Mouse (Mus musculus) bone marrow, adult 2 months (tissue): ENCODE data around the gene Mef2b.

Experiments
- CTCF ChIP-seq: fragments of 200-500 bp; IDR thresholded peaks from 2 replicates; pipeline ENCODE4 v1.5.1; 2011; ENCODE audit warnings: low read length, control low read depth; ENCODE audit not compliant: control insufficient read depth, insufficient read depth
- POLR2A ChIP-seq: fragments of 200-500 bp; IDR thresholded peaks from 2 replicates; pipeline ENCODE4 v1.6.1; 2011; ENCODE audit warnings: low read depth, mild to moderate bottlenecking, control low read depth, low read length, borderline replicate concordance; ENCODE audit not compliant: control insufficient read depth

DNA sequence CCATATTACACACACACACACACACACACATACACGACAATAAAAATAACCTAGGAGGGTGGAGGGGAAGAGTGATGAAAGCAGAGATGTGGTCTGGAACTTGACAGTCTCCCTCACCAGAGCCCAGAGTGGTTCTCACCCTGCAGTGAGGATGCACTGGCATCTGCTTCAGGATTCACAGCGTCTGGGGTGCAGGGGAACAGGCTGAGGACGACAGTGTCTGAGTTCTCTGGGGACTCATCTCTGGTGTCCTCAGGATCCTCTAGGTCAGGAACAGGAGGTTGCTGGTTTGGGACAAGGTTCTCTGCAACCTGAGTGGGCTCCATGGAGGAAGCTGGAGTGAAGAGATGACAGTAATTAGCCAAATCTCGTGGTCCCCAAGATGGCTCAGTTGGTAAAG, 1.6 kb upstream of the Mef2b start:
- TF ChIP-seq POLR2A (no peak), CTCF (no peak)
